Mouse (Mus musculus) left cerebral cortex, adult 2 months (tissue): ENCODE results near the gene Efs. TPM values are rescaled to one million over a fixed set of nuclear protein-coding genes. Genes with fewer than 3 reads are reported as not detected.
"Not testable (repeated sequence)": the region's sequence is repeated elsewhere in the genome, so short reads cannot be mapped to it uniquely, and the experiment has no call there.

ENCODE experiments used
- DNase-seq, 2 experiments: peaks; one replicate each; pipeline ENCODE4 v3.0.0; 2021 to 2022; ENCODE audit warnings: low spot score in 2 of 2, mixed read lengths in 1 of 2; ENCODE audit errors: extremely low spot score in 1 of 2
- H3K27ac ChIP-seq: fragments of 200-600 bp; 2 replicates; pipeline ENCODE4 v1.8.1; 2022
- H3K4me3 ChIP-seq: fragments of 200-600 bp; 2 replicates; pipeline ENCODE4 v1.8.1; 2022
- CTCF ChIP-seq: fragments of 200-600 bp; IDR thresholded peaks from 2 replicates; pipeline ENCODE4 v1.8.1; 2022; ENCODE audit warnings: antibody characterized with exemption, mild to moderate bottlenecking, moderate library complexity
- intact Hi-C: fragments of 180-260 bp; cut with DNase I; formaldehyde crosslinking; loops from one replicate; pipeline ENCODE4 v1.15.1; 2025
- total RNA-seq, 2 experiments: library from RNA; stranded (reverse); gene quantifications; 2 replicates each; pipeline ENCODE4 v1.2.3; 2021

The Efs gene
- total RNA-seq, 2 experiments from 2014 or later: 5.1 to 8.1 TPM

DNA sequence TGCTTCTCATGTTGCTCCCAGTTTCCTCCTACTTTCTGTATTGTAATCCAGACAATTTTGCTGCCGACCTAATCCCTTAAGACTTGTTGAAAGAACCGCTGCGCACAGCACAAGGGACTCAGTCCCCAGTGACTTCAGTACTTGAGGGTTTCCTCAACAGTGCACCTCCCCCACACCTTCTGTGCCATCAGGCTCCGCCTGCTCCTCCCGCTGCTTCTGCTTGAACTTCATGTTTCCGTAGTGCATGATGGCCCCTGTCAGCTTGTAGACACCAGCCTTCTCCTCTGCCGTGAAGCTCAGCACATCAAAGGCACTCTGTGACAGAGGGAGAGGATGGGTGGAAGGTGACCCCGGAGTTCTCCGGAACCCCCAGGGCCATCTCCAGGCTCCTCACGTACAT, 34.8 kb upstream of the Efs start:
- no peak for TF ChIP-seq CTCF
- Histone ChIP-seq H3K27ac (no peak overlapping the region), H3K4me3 (no peak overlapping the region)
- intact Hi-C loops: no loop called here
- DNase-seq: no peak

DNA sequence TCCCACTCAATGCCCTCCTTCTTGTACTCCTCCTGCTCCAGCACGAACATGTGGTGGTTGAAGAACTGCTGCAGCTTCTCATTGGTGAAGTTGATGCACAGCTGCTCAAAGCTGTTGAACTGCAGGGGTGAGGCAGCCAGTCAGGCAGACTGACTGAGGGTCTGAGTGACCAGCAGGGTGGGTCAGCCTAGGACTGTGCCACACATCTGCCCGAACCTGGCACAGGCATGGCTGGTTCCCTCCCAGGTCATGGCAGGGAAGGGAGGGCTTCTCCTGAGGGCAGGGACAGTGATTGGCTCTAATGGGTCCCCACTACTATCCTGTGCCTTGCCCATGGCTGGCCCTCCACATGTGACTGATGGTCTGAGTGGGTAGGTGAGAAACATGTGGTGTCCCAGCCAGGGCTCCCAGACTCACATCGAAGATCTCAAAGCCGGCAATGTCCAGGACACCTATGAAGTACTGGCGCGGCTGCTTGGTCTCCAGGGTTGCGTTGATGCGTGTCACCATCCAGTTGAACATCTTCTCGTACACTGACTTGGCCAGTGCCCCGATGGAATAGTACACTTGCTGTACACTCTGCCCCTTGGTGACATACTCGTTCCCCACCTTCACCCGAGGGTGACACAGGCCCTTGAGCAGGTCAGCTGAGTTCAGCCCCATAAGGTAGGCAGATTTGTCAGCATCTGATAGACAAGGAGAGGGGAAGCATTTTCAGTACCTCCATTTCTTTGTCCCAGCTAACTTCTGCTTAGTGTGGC, 34.1 kb upstream of the Efs start:
- intact Hi-C loops, H3K4me3 ChIP-seq, H3K27ac ChIP-seq, DNase-seq: not testable (repeated sequence)

DNA sequence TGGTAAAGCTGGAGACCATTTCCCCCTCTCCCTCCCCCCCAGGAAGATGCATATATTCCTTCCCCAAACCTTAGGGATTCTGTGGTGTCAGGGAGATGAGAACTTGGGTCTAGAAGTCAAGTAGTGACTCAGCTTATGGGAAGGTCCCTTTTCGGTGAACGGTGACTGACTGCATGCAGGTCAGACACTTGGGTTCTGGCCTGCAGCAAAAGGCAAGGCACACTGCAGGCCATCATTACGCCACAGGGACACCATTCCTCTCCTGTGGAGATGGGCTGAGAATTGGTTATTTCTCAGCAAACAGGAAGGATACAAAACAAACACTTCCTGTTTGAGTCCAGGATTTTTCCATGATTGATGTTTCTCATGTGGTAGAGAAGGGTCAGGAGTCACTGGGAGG, 33.3 kb upstream of the Efs start:
- no peak for TF ChIP-seq CTCF
- intact Hi-C loops: no loop called here
- Histone ChIP-seq H3K27ac (no peak overlapping the region), H3K4me3 (no peak overlapping the region)
- no peak for DNase-seq

- Histone ChIP-seq H3K27ac (no peak overlapping the region), H3K4me3 (no peak overlapping the region)
- intact Hi-C loops: no loop called here
- no peak for DNase-seq
- no peak for TF ChIP-seq CTCF
These were observed 32.6 kb upstream of the Efs start for GRCm38 (mm10) chr14:54958503-54958902.

- TF ChIP-seq CTCF: no peak
- intact Hi-C loops: no loop called here
- no peak overlapping the region for H3K4me3 ChIP-seq
- DNase-seq: no peak
- no peak overlapping the region for H3K27ac ChIP-seq
These were observed 30.6 kb upstream of the Efs start for GRCm38 (mm10) chr14:54956533-54956932.

DNA sequence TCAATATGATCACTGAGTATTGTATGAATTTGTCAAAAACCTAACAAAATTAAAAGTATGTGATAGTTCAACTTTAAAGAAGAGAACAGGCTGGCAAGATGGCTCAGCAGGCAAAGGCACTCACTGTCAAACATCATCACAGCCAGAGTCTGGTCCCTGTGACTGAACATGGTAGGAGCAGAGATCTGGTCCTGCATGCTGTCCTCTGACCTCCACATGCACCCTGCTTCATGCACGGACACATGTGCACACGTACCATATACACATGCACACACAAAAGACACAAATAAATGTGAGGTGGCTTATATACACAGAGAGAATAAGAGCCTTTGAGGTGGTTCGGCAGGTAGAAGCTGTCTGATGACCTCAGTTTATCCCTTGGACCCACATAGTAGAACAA, 29.6 kb upstream of the Efs start:
- no peak overlapping the region for H3K4me3 ChIP-seq
- H3K27ac ChIP-seq: no peak overlapping the region
- no peak for DNase-seq
- intact Hi-C loops: no loop called here
- TF ChIP-seq CTCF: no peak

DNA sequence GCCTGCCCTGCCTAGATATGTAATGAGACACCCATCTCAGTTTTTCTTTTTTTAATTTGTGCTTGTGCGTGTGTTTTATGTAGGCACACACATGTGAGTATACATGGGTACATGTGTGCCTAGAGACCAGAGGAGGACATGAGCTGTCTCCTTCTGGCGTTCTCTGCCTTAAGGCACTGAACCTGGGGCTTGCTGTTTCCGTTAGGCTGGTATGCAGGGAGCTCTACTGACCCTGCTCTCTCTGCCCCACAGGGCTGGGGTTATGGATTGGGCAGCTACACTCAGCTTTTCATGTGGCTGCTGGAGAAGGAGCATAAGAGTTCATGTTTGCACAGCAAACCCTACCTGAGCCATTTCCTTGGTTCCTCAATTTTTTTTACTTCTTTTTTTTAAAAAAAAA, 28.5 kb upstream of the Efs start:
- Histone ChIP-seq H3K27ac (no peak overlapping the region), H3K4me3 (no peak overlapping the region)
- intact Hi-C loops: no loop called here
- DNase-seq: no peak
- no peak for TF ChIP-seq CTCF

- intact Hi-C loops: no loop called here
- Histone ChIP-seq H3K4me3 (no peak overlapping the region), H3K27ac (no peak overlapping the region)
- no peak for DNase-seq
- no peak for TF ChIP-seq CTCF
These were observed 27.8 kb upstream of the Efs start for GRCm38 (mm10) chr14:54953664-54954206.

DNA sequence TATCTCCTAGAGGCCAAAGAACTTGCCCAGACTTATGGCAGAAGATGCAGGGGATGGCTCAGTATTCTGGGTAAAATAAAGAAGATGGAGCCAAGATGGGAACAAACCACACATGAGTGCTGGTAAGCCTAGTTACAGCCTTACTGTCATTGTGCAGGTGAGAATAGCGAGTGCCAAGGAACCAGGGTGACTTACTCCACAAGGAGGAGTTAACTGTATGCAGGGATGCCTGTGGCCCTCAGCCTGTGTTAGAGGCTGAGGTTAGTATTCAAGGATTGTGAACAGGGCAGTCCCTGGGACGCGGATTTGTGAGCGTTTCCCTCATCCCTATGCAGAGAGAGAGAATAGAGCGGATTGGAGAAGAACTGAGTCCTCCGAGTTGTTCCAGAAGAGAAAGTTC, 25.7 kb upstream of the Efs start:
- intact Hi-C loops: no loop called here
- DNase-seq: no peak
- Histone ChIP-seq H3K4me3 (no peak overlapping the region), H3K27ac (no peak overlapping the region)
- TF ChIP-seq CTCF: no peak

GRCm38 (mm10) chr14:54950493-54950892, 24.6 kb upstream of the Efs start:
- DNase-seq: no peak

GRCm38 (mm10) chr14:54948781-54949180, 22.9 kb upstream of the Efs start:
- Histone ChIP-seq H3K4me3 (no peak overlapping the region), H3K27ac (no peak overlapping the region)
- no peak for TF ChIP-seq CTCF
- no peak for DNase-seq
- intact Hi-C loops: loop anchor here (1.0 kb wide), 1 partner anchor 26 kb away; no protein-coding TSS in a partner anchor

More at GRCm38 (mm10) chr14:54950493-54950892, 24.6 kb upstream of the Efs start:
- intact Hi-C loops: no loop called here
- TF ChIP-seq CTCF: no peak
- H3K27ac ChIP-seq: no peak overlapping the region
- no peak overlapping the region for H3K4me3 ChIP-seq

- H3K27ac ChIP-seq, DNase-seq, intact Hi-C loops, H3K4me3 ChIP-seq: not testable (repeated sequence)
These were observed 21.1 kb upstream of the Efs start for GRCm38 (mm10) chr14:54947008-54947407.

GRCm38 (mm10) chr14:54945975-54946704, 20.2 kb upstream of the Efs start:
- TF ChIP-seq CTCF: no peak
- H3K27ac ChIP-seq: no peak overlapping the region
- DNase-seq: no peak
- intact Hi-C loops: no loop called here
- no peak overlapping the region for H3K4me3 ChIP-seq
